Mouse (Mus musculus) lung, postnatal 0 days (tissue): ENCODE data around the gene Sumo3.

ENCODE experiments used
- CTCF ChIP-seq: IDR thresholded peaks from 2 replicates; pipeline ENCODE4 v1.5.1; 2016; ENCODE audit warnings: antibody characterized with exemption, mild to moderate bottlenecking
- EP300 ChIP-seq: IDR thresholded peaks from 2 replicates; pipeline ENCODE4 v1.6.1; 2016; ENCODE audit warnings: antibody characterized with exemption, mild to moderate bottlenecking, control low read depth

DNA sequence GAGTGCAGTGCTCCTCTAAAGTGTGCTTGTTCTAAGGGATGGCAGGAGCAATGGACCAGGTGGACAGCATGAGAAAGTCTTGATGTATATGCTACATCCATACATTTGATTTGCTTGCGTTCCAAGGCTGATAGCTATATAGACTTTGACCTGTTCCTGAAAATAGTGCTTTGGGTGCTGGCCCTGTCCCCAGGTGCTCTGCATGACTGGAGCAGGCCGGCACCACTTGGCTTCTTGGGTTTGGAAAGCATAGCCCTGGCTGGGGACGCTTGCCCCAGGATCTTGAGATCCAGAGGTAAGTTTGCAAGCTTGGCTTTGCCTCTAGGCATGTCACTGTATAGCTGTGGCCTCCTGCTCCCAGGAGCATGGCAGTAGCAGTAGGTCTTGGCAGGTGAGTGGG, 19.3 kb upstream of the Sumo3 start:
- TF ChIP-seq CTCF (no peak), EP300 (no peak)
